Mouse (Mus musculus) neural tube, embryonic 13.5 days (tissue): ENCODE measurements around the gene Dse. TPM values are rescaled to one million over a fixed set of nuclear protein-coding genes. Genes with fewer than 3 reads are reported as not detected.

Source experiments
- ATAC-seq: fragments of 200-750 bp; cut with Nextera tagmentation; 2 replicates; pipeline ENCODE4 v1.8.0; 2017; ENCODE audit warnings: low read depth, mild to moderate bottlenecking, moderate TSS enrichment, moderate library complexity
- H3K27ac ChIP-seq: fragments of 300-500 bp; sonication (generic); replicated peaks from 2 replicates; pipeline ENCODE4 v1.5.1; 2015; ENCODE audit warnings: moderate library complexity, mild to moderate bottlenecking, inconsistent platforms
- H3K27me3 ChIP-seq: fragments of 300-500 bp; sonication (generic); 2 replicates; pipeline ENCODE4 v1.6.1; 2015; ENCODE audit warnings: mild to moderate bottlenecking, inconsistent platforms
- H3K36me3 ChIP-seq: fragments of 300-500 bp; sonication (generic); 2 replicates; pipeline ENCODE4 v1.6.1; 2015; ENCODE audit warnings: mild to moderate bottlenecking, inconsistent platforms
- H3K4me1 ChIP-seq: fragments of 300-500 bp; sonication (generic); replicated peaks from 2 replicates; pipeline ENCODE4 v1.6.1; 2015; ENCODE audit warnings: inconsistent platforms
- H3K4me2 ChIP-seq: fragments of 300-500 bp; sonication (generic); 2 replicates; pipeline ENCODE4 v1.6.1; 2015; ENCODE audit warnings: inconsistent platforms, mild to moderate bottlenecking, moderate library complexity
- H3K4me3 ChIP-seq: fragments of 300-500 bp; sonication (generic); 2 replicates; pipeline ENCODE4 v1.5.1; 2015; ENCODE audit warnings: mild to moderate bottlenecking, inconsistent platforms
- H3K9ac ChIP-seq: fragments of 300-500 bp; sonication (generic); 2 replicates; pipeline ENCODE4 v1.6.1; 2015; ENCODE audit warnings: moderate library complexity, mild to moderate bottlenecking, inconsistent platforms
- H3K9me3 ChIP-seq: fragments of 300-500 bp; sonication (generic); 2 replicates; pipeline ENCODE4 v1.6.1; 2016; ENCODE audit warnings: inconsistent platforms
- WGBS: fragments of 180-500 bp; shearing (Covaris S2); methylation state at CpG from one replicate; pipeline ENCODE4 v1.1.7; 2015; 5-methylcytosine and 5-hydroxymethylcytosine counted together
- polyA plus RNA-seq: library from polyadenylated mRNA; unstranded; fragments of >200 nt; fragmentation: Nextera tagmentation; extraction: Ambion mirVana; gene quantifications from 2 replicates; pipeline ENCODE4 v1.2.1, GENCODE M21; 2015

Dse gene
- polyA plus RNA-seq, 1 experiment from 2014 or later, result 9.5 TPM

DNA sequence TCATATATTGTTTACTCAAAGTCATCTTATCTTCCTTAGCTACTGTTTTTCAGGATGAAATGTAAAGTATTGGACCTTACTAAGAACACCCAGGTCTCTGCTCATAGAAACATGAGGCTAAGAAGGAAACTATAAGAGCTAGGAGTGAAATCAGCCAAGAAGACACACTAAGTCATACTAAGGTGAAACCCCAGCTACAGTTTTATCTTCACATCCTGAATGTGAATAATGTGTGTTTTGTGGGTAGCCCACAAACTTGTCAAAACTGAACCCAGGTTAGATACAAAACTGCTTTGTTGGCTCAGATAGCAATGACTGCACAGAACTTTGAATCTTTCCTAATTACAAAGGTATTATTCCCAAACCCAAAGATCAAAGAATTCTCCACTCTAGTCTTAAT, 89.7 kb downstream of the Dse start:
- H3K9ac ChIP-seq, result no peak overlapping the region

GRCm38 (mm10) chr10:34117131-34117530, 90.4 kb downstream of the Dse start:
- Histone ChIP-seq H3K4me1 (no peaks in the 10 kb centered on the region), H3K27me3 (no peaks in the 10 kb centered on the region), H3K27ac (no peak overlapping the region), H3K4me3 (no peak overlapping the region), H3K4me2 (no peak overlapping the region), H3K9ac (no peak overlapping the region), H3K36me3 (no peaks in the 10 kb centered on the region), H3K9me3 (no peaks in the 10 kb centered on the region)
- 66% methylated on average over 3 of the region's 3 CpGs for WGBS
- no peak for ATAC-seq

More for the DNA sequence above, 89.7 kb downstream of the Dse start:
- H3K27ac ChIP-seq, result no peak overlapping the region
- H3K9me3 ChIP-seq, result no peaks in the 10 kb centered on the region
- H3K4me1 ChIP-seq, result no peaks in the 10 kb centered on the region
- no peak overlapping the region for H3K4me2 ChIP-seq
- H3K4me3 ChIP-seq, result no peak overlapping the region
- no peak for ATAC-seq
- no peaks in the 10 kb centered on the region for H3K27me3 ChIP-seq
- H3K36me3 ChIP-seq, result no peaks in the 10 kb centered on the region

- H3K27me3 ChIP-seq, result no peaks in the 10 kb centered on the region
- H3K9me3 ChIP-seq, result no peaks in the 10 kb centered on the region
- no peaks in the 10 kb centered on the region for H3K36me3 ChIP-seq
- H3K9ac ChIP-seq, result no peak overlapping the region
- no peak overlapping the region for H3K27ac ChIP-seq
- 79% methylated on average over 4 of the region's 4 CpGs for WGBS
- no peaks in the 10 kb centered on the region for H3K4me1 ChIP-seq
- H3K4me3 ChIP-seq, result no peak overlapping the region
- no peak for ATAC-seq
- no peak overlapping the region for H3K4me2 ChIP-seq
These were observed 95.4 kb downstream of the Dse start for GRCm38 (mm10) chr10:34111964-34112738.

DNA sequence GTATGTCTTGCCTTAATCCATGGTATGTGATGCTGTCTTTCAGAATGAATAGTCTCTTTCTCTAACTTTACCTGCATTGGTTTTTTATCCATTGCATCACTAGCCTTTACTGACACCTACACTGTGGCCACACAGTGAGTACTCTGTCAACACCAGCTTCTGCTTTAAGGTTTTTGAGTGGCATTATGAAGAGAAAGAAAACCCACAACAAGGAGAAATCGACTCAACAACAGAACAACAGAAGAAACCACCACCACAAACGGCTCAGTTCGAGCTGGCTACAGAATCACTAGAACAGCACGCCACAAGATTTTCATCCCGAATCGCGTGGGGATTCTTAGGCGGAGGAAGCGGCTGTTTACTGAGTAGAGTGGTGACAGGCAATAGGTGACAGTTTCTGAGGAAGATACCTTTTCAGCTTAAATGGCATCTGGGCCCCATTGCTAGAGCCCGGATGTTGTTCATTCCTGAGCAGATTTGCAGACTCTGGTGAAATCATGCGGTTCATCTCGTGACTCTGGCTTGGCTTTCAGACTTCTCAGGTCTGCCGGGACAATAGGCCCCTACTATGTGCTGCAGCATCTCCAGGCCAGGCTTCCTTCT, 96.6 kb downstream of the Dse start:
- Histone ChIP-seq H3K4me3 (no peak overlapping the region), H3K36me3 (no peaks in the 10 kb centered on the region), H3K9me3 (no peaks in the 10 kb centered on the region), H3K4me2 (no peak overlapping the region), H3K4me1 (no peaks in the 10 kb centered on the region), H3K9ac (no peak overlapping the region), H3K27ac (no peak overlapping the region), H3K27me3 (no peaks in the 10 kb centered on the region)
- ATAC-seq, result no peak
- 87% methylated on average over 13 of the region's 13 CpGs for WGBS

Other genes starting within 250 kb of the Dse start
- gene Rwdd1, start 188.1 kb downstream of the Dse start, polyA plus RNA-seq, result 128 and 141 TPM in 2 replicates
- gene Trappc3l, start 170.1 kb downstream of the Dse start, polyA plus RNA-seq, result not detected in 2 replicates
- gene Calhm4, start 163.4 kb downstream of the Dse start, polyA plus RNA-seq, result not detected in 2 replicates
- 0.79 and 0.81 TPM in 2 replicates for gene Calhm5, start 111.2 kb downstream of the Dse start, polyA plus RNA-seq
- gene Calhm6, start 79.7 kb downstream of the Dse start, polyA plus RNA-seq, result 0.24 and 0.92 TPM in 2 replicates
- gene Tspyl1, start 74.5 kb upstream of the Dse start, polyA plus RNA-seq, result 169 and 176 TPM in 2 replicates
- 258 and 266 TPM in 2 replicates for gene Tspyl4, start 89.7 kb upstream of the Dse start, polyA plus RNA-seq
- gene Col10a1, start 182.3 kb upstream of the Dse start, polyA plus RNA-seq, result not detected in 2 replicates
- gene Nt5dc1, start 210.8 kb upstream of the Dse start, polyA plus RNA-seq, result 3.1 and 3.4 TPM in 2 replicates